Mouse (Mus musculus): ENCODE data around the gene Art1. TPM values are rescaled to one million over a fixed set of nuclear protein-coding genes. Genes with fewer than 3 reads are reported as not detected.
A peak's percentile ranks its signal among the peaks of the same experiment; 100 is the strongest.

The Art1 gene
- 0.09 TPM in 1 of 2 replicates, not detected in the other for polyA plus RNA-seq (2012; rRNA removed)

DNA sequence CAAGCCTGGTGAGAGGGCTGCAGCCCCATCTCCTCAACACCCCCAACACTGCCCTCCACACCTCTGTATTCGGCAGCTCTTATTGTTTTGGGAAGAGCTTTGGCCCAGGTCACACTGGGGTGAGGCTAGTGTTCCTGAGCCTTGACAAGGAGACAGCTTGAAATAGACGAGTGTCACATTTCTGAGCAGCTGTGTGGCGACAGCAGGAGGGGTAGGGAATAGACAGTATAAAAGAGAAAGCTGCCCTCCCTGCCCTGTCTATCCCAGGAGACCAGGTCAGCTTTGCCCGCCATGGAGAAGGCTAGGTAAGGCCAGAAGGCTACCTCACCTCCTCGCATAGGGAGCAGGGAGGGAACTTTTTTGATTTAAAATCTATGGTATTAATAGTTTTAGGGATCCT, at the start of gene Art1:
Art1 (plus strand) TSS at position 257 of the 400 bp plus-strand sequence.
- no peak for DNase-seq (ENCODE audit: low read depth, low spot score)
- 85% methylated on average over 5 of the region's 5 CpGs for WGBS

DNA sequence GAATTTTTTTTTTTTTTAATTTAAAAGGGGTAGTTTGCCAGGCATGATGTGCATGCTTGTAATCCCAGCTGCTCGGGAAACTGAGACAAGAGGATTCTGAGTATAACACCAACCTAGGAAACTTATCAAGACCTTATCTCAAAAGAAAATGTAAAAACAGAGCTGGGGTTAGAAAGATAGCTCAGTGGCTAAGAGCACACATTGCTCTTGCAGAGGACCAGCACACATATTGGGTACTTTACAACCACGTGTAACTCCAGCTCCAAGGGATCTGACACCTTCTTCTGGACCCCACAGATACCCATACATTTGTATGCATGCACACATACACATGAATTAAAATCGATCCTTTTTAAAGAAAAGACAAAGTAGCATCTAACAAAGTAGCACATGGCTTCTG, 40.2 kb upstream of the Art1 start:
- no peak for DNase-seq (ENCODE audit: low read depth, low spot score)
- 65% methylated on average over 3 of the region's 3 CpGs for WGBS

GRCm38 (mm10) chr7:102062203-102062602, 39.3 kb upstream of the Art1 start:
- DNase-seq (ENCODE audit: low read depth, low spot score): peak; percentile 70
- WGBS: 42% methylated on average over 1 of the region's 1 CpGs

- DNase-seq (ENCODE audit: low read depth, low spot score): no peak
- 57% methylated on average over 9 of the region's 9 CpGs for WGBS
These were observed 37.7 kb upstream of the Art1 start for GRCm38 (mm10) chr7:102063891-102064290.

GRCm38 (mm10) chr7:102064655-102065045, 36.9 kb upstream of the Art1 start:
- DNase-seq (ENCODE audit: low read depth, low spot score): no peak
- 1% methylated on average over 9 of the region's 9 CpGs for WGBS

DNA sequence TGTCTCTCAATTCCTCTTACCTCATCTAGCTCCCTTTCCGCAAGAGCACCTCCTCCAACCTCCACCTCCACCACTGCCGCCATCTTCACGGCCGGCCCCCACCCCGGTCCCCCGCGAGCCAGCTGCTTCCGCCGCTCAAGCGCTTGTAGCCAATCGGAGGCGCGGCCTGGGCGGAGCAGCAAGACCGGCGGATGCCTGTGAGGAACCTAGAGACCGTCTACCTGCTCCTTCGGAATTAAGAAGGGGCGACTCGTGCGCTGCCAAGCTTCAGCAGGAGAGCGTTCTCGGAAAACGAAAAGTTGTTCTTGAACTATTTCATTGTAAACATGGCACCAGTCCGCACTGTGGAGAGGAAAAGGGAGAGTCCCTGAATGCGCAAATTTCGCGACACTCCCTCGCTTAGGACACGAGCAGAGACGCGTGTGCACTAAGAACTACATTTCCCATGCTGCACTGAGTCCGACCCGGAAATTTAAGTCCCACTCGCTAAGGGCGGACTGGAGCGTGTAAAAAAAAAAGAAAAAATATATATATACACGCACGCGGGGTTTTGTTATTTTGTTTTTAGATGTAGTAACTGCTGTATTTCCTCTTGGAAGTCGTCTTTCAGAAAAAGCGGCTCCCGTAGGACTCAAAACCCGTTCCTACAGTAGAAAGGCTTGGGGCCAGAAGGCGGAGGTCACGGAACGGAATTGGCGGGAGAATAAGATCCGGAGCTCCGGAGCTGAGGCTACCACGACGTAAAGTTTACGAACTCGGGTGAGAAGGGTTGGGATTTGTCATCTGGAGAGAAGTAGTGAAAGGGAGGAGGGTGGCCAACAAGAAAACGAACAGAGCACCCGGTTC, 36.3 kb upstream of the Art1 start, which contains the start of the genes Rnf121, Xndc1 and Xntrpc:
Rnf121 (minus strand) TSS at position 424 of the 846 bp plus-strand sequence.
Xndc1 (plus strand) TSS at position 466 of the 846 bp plus-strand sequence.
Xntrpc (plus strand) TSS at position 668 of the 846 bp plus-strand sequence.
- under 1% methylated on average over 56 of the region's 56 CpGs for WGBS

DNA sequence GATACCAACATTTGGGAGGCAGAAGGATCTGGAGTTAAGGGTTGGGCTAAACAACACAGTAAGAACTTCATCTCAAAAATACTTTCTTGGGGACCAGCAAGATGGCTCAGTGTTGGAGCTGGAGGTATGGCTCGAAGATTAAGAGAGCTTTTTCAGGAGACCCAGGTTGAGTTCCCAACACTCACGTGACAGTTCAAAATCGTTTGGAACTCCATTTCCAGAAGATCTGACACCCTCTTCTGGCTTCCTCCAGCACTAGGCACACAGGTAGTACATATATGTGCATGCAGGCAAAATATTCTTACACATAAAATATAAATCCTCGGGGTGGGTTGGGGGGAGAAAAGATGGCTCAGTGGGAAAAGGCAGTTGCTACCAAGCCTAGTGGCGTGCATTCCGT, 35.2 kb upstream of the Art1 start:
- DNase-seq (ENCODE audit: low read depth, low spot score): no peak
- WGBS: 53% methylated on average over 6 of the region's 6 CpGs

More for the DNA sequence above, 36.3 kb upstream of the Art1 start, which contains the start of the genes Rnf121, Xndc1 and Xntrpc:
- DNase-seq (ENCODE audit: low read depth, low spot score): peak; percentile 87

GRCm38 (mm10) chr7:102076714-102077296, 24.7 kb upstream of the Art1 start:
- DNase-seq (ENCODE audit: low read depth, low spot score): no peak
- 82% methylated on average over 7 of the region's 7 CpGs for WGBS

DNA sequence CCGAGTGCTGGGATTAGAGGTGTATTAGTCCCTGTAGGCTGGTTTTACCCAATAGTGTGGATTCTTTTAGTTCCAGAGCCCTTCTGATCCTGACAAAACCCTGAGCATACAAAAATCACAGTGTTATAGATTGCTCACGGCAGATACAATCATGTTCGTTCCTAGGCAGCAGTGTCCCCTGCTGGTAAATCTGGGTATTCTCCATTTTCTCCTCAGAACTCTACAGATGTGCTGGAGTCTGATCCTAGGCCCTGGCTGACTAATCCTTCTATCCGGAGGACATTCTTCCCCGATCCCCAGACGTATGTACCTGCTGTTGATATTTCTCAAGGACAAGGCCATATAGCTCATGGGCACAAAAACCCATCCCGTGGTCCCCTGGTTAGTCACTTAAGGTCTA, 23.0 kb upstream of the Art1 start:
- no peak for DNase-seq (ENCODE audit: low read depth, low spot score)
- 69% methylated on average over 7 of the region's 7 CpGs for WGBS

DNA sequence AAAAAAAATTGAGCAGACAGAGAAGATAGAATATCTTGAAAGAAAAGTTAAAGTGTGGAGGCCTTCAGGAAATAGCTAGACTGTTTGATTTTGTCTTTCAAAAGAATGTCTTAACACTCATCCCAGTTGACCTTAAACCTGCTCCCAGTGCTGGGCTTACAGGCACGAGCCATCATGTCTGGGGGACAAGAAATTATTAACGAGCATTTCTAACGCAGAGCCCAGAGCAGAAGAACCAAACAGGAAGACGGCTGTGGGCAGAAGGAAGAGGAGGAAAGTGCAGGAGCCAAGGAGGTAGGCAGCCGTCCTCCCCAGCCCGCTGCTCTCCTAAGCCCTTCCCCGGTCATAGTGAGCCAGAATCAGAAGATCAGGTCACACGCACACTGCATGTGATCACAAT, 21.2 kb upstream of the Art1 start:
- DNase-seq (ENCODE audit: low read depth, low spot score): no peak
- 85% methylated on average over 8 of the region's 8 CpGs for WGBS

DNA sequence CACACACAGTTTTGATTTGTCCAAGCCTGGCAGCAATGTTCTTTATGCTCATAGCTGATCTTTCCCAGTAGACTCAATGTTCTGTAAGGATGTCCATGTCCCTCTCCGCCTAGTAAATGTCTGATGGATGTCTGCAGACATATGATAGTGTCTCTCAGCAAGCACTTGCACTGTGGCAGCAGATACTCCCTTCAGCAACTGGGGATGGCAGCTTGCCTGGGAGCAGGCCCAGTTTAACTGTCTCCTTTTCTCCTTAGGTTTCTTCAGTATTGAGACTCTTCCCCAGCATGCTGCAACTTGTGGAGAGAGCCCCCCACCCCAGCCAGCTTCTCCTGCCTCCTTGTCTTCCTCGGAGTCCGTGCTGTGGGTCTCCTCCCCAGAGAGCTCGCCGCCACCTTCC, 19.8 kb upstream of the Art1 start:
- WGBS: over 99% methylated on average over 5 of the region's 5 CpGs

GRCm38 (mm10) chr7:102082816-102083215, 18.7 kb upstream of the Art1 start, which contains the start of gene Trpc2:
Trpc2 (plus strand) TSS chr7:102083116.
- WGBS: 71% methylated on average over 5 of the region's 5 CpGs

More for the DNA sequence above, 19.8 kb upstream of the Art1 start:
- DNase-seq (ENCODE audit: low read depth, low spot score): no peak

DNA sequence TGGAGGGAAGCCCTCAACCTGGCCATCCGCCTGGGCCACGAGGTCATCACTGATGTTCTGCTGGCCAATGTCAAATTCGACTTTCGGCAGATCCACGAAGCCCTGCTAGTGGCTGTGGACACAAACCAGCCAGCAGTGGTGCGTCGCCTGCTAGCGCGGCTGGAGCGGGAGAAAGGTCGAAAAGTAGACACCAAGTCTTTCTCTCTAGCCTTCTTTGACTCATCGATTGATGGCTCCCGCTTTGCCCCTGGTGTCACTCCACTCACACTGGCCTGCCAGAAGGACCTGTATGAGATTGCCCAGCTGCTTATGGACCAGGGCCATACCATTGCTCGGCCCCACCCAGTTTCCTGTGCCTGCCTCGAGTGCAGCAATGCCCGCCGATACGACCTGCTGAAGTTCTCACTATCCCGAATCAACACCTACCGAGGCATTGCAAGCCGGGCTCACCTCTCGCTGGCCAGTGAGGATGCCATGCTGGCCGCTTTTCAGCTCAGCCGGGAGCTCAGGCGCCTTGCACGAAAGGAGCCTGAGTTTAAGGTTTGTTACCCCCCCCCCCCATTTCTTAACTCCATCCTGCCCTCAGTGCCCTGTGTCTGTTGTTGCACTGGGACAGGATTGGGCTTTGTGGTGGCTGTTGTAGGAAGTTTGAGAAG, 17.4 kb upstream of the Art1 start:
- WGBS: 87% methylated on average over 26 of the region's 26 CpGs

More at GRCm38 (mm10) chr7:102082816-102083215, 18.7 kb upstream of the Art1 start, which contains the start of gene Trpc2:
- no peak for DNase-seq (ENCODE audit: low read depth, low spot score)

DNA sequence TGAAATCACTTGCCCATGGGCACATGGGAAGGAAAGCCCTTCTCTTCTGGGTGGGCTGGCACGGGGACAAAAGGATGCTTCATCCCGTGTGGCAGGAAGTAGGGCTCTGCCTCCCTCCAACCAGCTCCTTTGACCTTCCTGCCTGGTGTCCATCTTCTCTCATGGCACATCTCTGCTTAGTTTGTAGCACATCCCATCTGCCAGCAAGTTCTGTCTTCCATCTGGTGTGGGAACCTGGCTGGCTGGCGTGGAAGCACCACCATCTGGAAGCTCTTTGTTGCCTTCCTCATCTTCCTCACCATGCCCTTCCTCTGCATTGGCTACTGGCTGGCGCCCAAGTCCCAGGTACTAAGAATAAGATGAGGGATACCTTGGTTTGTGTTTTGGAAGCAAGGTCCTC, 14.2 kb upstream of the Art1 start:
- WGBS: 90% methylated on average over 4 of the region's 4 CpGs
- DNase-seq (ENCODE audit: low read depth, low spot score): no peak

More for the DNA sequence above, 17.4 kb upstream of the Art1 start:
- DNase-seq (ENCODE audit: low read depth, low spot score): no peak

DNA sequence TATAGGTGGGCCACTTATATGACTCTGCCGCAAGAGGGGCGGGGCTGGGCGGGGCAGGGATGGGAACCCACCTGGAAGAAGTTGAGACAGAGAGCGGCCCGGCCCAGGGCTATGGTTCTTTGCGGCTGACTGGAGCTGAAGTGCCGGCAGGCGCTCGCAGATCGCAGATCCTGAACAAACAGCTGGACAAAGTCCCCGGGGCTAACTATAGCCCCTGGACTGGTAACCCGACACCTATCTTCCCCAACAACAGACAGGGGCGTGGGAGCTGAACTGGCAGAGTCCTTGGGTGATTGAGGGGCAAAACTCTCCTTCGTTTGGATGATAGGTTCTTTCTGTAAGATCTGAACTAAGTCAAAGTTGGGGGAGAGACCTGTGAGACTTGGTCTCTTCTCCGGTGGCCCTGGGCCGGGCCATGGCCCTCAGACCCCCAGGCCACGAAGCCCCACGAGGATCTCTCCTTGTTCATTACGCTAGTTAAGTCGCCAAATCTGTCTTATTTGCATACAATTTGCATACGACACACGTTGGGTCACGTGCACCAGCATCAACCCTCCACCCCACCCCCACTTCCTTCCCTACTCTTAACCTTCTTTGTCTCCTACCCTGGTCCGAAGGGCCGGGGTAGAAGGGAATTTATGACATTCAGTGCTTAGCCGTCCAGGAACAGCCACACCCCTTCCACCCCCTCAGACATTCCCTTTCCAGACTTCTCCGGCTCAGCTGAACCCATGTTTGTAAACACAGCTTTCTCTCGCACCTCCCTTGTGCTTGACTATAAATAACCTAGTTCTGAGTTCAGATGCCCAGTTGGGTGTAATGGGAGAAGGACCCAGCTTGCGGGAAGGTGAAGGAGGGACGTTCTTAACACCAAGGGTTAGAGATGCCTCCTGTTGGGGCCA, 1.5 kb upstream of the Art1 start:
- no peak for DNase-seq (ENCODE audit: low read depth, low spot score)
- 7% methylated on average over 30 of the region's 30 CpGs for WGBS

- WGBS: 57% methylated on average over 5 of the region's 5 CpGs
- no peak for DNase-seq (ENCODE audit: low read depth, low spot score)
These were observed 675 bp upstream of the Art1 start for GRCm38 (mm10) chr7:102100868-102101267.

DNA sequence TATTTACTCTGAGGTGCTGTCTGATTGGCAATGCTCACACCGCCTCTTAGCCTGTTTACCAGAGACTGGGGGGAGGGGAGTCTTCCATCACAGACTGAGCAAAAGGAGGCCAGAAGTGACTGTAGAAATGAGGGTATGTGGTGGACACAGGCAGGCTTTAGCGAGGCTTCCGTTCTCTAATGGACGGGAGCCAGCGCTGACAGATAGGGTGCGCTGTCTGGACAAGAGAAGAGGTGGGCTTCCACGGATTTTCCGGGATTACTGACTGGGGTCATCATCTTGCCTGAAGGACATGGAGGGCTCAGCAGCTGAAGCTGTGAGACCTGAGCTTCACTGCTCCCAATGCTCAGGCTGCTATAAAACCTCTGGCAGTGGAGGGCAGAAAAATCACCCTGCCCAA, 698 bp downstream of the Art1 start:
- WGBS: 79% methylated on average over 8 of the region's 8 CpGs
- no peak for DNase-seq (ENCODE audit: low read depth, low spot score)

GRCm38 (mm10) chr7:102102696-102103095, 1.2 kb downstream of the Art1 start:
- no peak for DNase-seq (ENCODE audit: low read depth, low spot score)
- 45% methylated on average over 6 of the region's 6 CpGs for WGBS

DNA sequence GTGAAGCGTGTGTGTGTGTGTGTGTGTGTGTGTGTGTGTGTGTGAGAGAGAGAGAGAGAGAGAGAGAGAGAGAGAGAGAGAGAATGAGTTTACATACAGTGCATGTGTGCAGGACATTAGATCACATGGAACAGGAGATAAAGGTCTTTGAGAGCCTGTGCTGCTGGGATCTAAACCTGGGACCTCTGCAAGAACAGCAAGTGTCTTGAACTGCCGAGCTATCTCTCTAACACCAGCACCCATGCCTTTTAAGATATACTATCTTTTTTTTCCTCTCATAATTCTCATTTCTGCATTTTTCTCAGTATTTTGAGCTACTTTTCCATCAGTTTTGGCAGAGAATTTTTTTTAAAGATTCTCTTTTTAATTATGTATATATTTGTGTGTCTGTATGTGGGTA, 2.0 kb downstream of the Art1 start:
- 82% methylated on average over 2 of the region's 2 CpGs for WGBS
- DNase-seq (ENCODE audit: low read depth, low spot score): no peak

Data from large intestine, adult 2 months (tissue).